Mouse (Mus musculus) megakaryocyte, embryonic 14.5 days (primary cell): ENCODE data around the gene Pacrg. TPM values are rescaled to one million over a fixed set of nuclear protein-coding genes. Genes with fewer than 3 reads are reported as not detected.

Experiments
- H3K27me3 ChIP-seq: replicated peaks from 2 replicates; pipeline ENCODE3; 2012; ENCODE audit warnings: inconsistent platforms
- H3K36me3 ChIP-seq: replicated peaks from 2 replicates; pipeline ENCODE3; 2012; ENCODE audit warnings: low read length, inconsistent platforms, mixed read lengths
- H3K4me1 ChIP-seq: 2 replicates; pipeline ENCODE4 v1.6.1; 2012; ENCODE audit warnings: inconsistent platforms
- H3K4me3 ChIP-seq: replicated peaks from 2 replicates; pipeline ENCODE3; 2012; ENCODE audit warnings: moderate library complexity, mild to moderate bottlenecking, inconsistent platforms
- H3K9me3 ChIP-seq: 2 replicates; pipeline ENCODE4 v1.6.1; 2012; ENCODE audit warnings: inconsistent platforms
- FLI1 ChIP-seq: IDR thresholded peaks from 2 replicates; pipeline ENCODE4 v1.6.1; 2012; ENCODE audit warnings: low read length, inconsistent platforms, mixed read lengths
- GATA1 ChIP-seq: IDR thresholded peaks from 3 replicates; pipeline ENCODE4 v1.6.1; 2012; ENCODE audit warnings: mixed read lengths, low read length, inconsistent platforms, borderline replicate concordance
- polyA plus RNA-seq: library from polyadenylated mRNA; stranded (reverse); fragments of >175 nt; gene quantifications from 2 replicates; pipeline ENCODE4 v1.2.3, GENCODE M21; 2012; ENCODE audit warnings: low replicate concordance; ENCODE audit not compliant: insufficient read depth

Gene Pacrg
- polyA plus RNA-seq, 1 experiment, result 0.10 TPM

DNA sequence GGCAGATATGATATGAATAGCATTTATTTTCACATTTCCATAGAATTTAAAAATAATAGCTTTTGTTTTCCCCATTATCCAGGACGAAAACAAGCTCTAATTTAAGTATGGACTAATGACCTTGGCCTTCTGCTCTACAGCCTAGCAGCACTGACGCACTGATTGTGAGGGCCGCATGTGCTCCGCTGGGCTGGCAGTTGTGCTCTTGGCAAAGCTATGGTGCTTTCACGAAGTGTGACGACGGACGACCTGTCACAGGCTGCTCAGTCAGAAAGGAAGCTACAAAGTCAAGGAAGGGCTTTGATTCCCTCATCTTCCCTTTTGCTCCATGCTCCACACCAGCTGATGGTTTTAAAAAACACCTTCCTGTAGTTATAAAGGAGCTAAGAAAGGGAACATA is 142.1 kb downstream of the Pacrg start:
- H3K27me3 ChIP-seq, result no peaks in the 10 kb centered on the region
- peaks cover 5% of the 10 kb centered on the region; the same call in 1 of the 2 replicates for H3K9me3 ChIP-seq
- H3K4me1 ChIP-seq, result no peaks in the 10 kb centered on the region
- TF ChIP-seq FLI1 (no peak), GATA1 (no peak)
- no peaks in the 10 kb centered on the region for H3K36me3 ChIP-seq
- H3K4me3 ChIP-seq, result no peak overlapping the region

DNA sequence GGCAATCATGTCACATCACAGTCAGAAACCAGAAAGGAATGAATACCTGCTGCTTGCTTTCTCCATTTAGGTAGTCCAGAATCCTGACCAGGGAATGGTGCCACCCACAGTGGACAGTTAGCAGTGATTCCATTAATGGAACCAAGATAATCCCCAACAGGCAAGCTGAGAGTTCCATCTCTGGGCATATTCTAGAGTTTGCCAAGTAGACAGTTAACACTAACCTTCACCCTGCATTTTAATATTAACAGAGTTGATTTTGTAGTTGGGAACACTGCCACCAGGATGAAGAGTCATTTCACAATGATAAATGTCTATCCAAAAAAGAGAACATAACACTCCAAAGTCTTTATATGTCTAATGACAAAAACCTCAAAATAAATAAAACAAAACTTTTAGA is 144.7 kb downstream of the Pacrg start:
- Histone ChIP-seq H3K4me3 (no peak overlapping the region), H3K4me1 (no peaks in the 10 kb centered on the region), H3K9me3 (peaks cover 5% of the 10 kb centered on the region; the same call in 1 of the 2 replicates), H3K36me3 (no peaks in the 10 kb centered on the region), H3K27me3 (no peaks in the 10 kb centered on the region)
- TF ChIP-seq FLI1, result no peak
- TF ChIP-seq GATA1, result no peak

DNA sequence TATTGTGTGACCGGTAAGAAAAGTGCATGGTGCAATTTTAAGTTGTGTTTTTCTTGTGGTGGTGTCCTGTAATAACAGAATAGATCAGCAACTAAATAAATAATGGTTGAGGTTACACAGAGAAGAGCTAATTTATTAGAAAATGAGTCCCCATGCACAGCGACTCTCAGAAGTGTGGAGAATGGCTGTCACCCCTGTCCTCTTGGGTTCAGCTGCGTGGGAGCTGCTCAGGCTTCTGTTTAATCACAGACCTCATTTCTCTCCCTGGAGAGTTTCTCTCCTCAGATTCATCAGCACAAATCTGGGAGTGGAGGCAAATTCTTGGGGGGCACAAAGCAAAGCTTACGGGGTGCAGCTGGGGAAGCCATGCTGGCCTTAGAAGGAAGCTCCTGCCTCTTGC is 163.0 kb downstream of the Pacrg start:
- TF ChIP-seq GATA1, result no peak
- no peak for TF ChIP-seq FLI1

DNA sequence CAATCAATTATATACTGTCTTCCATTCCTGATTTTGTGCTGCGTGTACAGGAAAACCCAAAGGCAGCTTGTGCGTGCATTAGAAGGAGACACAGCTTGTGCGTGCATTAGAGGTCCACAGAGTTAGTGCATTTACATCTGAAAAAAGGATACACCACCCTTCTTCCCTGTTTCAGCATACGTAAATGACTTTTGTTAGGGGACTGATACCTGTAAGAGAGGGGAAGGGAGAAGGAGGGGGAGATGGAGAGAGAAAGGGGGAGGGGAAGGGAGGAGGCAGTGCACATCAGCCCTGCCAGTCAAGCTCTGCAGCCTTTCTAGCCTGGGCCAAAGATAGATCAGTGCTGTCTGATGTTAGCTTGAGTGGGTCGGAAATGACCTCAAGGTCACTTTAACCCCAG is 164.6 kb downstream of the Pacrg start:
- Histone ChIP-seq H3K9me3 (no peaks in the 10 kb centered on the region), H3K4me1 (no peaks in the 10 kb centered on the region), H3K4me3 (no peak overlapping the region), H3K27me3 (no peaks in the 10 kb centered on the region), H3K36me3 (no peaks in the 10 kb centered on the region)
- no peak for TF ChIP-seq GATA1

More for the DNA sequence above, 163.0 kb downstream of the Pacrg start:
- Histone ChIP-seq H3K36me3 (no peaks in the 10 kb centered on the region), H3K4me3 (no peak overlapping the region), H3K4me1 (no peaks in the 10 kb centered on the region), H3K27me3 (no peaks in the 10 kb centered on the region), H3K9me3 (no peaks in the 10 kb centered on the region)

DNA sequence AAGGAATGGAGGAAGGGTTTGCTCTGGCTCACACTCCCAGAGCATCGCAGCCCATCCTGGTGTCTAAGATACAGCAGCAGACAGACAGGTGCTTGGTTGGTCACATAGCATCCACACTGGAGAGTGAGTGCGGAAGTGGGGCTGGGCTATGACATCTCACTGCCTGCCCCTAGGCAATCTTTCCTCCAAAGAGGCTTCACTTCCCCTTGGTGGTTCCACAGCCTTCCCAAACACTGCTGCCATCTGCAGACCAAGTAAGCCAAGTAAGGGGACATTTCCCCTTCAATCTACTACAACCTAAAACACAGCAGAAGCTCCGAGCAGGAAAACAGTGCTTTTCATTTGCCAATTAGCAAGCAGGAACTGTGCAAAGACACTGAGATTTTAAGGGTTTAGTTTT is 165.1 kb downstream of the Pacrg start:
- no peaks in the 10 kb centered on the region for H3K9me3 ChIP-seq
- no peaks in the 10 kb centered on the region for H3K27me3 ChIP-seq
- no peaks in the 10 kb centered on the region for H3K36me3 ChIP-seq
- TF ChIP-seq FLI1 (no peak), GATA1 (no peak)
- peak overlapping the region; percentile 18 for H3K4me3 ChIP-seq
- H3K4me1 ChIP-seq, result no peaks in the 10 kb centered on the region

DNA sequence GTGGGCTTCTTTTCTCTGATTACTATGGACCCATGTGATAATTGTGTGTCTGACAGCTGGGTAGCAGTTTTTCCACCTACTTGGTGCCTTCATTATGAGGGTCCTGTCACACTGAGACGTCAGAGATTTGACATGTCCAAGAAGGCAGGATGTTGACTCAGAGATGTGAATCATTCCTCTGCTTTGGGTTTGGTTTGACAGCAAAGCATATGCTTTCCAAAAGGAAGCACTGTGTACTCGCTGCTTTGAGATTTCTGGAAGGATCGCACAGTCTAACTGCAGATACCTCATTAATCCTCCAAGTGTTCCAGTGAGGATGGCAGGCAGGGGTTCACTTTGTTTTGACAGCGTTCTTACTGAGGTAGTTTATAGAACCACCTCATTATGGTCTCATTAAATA is 178.8 kb downstream of the Pacrg start:
- no peak overlapping the region for H3K4me3 ChIP-seq
- no peaks in the 10 kb centered on the region for H3K27me3 ChIP-seq
- H3K36me3 ChIP-seq, result no peaks in the 10 kb centered on the region
- H3K9me3 ChIP-seq, result peaks cover 34% of the 10 kb centered on the region; the same call in 1 of the 2 replicates
- TF ChIP-seq FLI1 (no peak), GATA1 (no peak)
- no peaks in the 10 kb centered on the region for H3K4me1 ChIP-seq

DNA sequence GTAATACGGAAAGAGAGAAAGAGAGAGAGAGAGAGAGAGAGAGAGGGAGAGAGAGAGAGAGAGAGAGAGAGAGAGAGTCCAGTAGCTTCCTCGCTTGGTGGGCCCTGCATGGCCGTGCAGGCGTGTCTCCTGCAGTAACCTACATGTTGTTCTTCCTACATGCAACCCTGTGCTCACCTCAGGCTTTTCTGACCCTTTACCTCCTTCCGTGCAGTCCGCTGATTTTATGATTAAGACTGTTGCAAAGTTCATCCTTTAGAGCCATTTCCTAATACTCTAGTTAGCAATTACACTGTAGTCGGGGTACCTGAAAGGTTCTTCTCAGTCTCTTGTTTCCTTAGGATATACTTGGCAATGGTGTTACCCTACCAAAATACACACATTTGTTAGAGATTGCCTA is 196.5 kb downstream of the Pacrg start:
- Histone ChIP-seq H3K36me3 (no peaks in the 10 kb centered on the region), H3K9me3 (peaks cover 3% of the 10 kb centered on the region; the same call in 1 of the 2 replicates), H3K4me3 (no peak overlapping the region), H3K4me1 (no peaks in the 10 kb centered on the region), H3K27me3 (peaks cover 3% of the 10 kb centered on the region)
- TF ChIP-seq GATA1, result no peak
- TF ChIP-seq FLI1, result no peak

DNA sequence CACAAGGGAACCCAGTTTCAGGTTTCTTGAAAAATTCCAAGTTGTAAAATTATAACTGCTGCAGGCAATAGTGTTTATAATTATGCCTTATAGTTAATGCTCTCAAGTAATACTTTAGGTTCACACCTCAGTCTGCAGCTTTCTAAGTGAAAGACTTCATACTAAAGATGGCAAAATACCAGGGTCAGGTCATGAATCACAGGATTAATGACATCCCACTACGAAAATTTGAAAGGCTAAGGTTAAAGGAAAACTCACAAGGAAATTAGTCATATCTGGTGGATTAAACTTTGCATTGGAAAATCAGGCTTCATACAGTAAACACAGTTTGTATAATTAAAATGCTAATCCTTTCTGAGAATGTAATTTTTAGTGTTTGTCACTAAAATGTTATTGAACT is 200.3 kb downstream of the Pacrg start:
- H3K27me3 ChIP-seq, result peaks cover 3% of the 10 kb centered on the region
- no peak overlapping the region for H3K4me3 ChIP-seq
- H3K36me3 ChIP-seq, result no peaks in the 10 kb centered on the region
- peaks cover 4% of the 10 kb centered on the region; the same call in 1 of the 2 replicates for H3K9me3 ChIP-seq
- no peaks in the 10 kb centered on the region for H3K4me1 ChIP-seq
- no peak for TF ChIP-seq GATA1
- TF ChIP-seq FLI1, result no peak

DNA sequence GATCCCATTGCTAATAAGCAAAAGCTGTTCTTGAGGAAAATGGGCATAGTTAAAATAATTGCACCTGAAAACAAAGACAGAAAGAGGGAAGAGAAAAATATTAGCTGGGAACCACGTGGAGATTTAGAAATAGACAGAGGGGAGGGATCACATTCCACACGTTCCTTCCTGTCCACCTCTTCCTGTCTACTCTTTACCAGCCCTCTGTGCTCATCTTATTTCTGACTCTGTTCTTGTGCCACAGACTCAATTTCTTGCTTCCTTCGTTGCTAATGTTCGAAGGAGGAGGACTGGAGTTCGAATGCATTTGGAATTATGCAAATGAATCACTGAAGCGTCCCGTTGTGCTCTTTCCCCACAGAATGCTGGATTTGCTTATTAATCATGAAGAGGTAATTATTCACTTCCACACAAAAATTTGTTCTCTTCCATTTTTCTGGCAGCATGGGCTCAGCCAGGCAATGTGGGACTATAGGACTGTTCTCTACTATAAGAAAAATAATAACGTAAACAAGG is 204.1 kb downstream of the Pacrg start:
- no peak overlapping the region for H3K4me3 ChIP-seq
- H3K36me3 ChIP-seq, result no peaks in the 10 kb centered on the region
- no peaks in the 10 kb centered on the region for H3K4me1 ChIP-seq
- H3K27me3 ChIP-seq, result peaks cover 3% of the 10 kb centered on the region
- TF ChIP-seq GATA1, result no peak
- TF ChIP-seq FLI1, result no peak
- H3K9me3 ChIP-seq, result peaks cover 4% of the 10 kb centered on the region; the same call in 1 of the 2 replicates

DNA sequence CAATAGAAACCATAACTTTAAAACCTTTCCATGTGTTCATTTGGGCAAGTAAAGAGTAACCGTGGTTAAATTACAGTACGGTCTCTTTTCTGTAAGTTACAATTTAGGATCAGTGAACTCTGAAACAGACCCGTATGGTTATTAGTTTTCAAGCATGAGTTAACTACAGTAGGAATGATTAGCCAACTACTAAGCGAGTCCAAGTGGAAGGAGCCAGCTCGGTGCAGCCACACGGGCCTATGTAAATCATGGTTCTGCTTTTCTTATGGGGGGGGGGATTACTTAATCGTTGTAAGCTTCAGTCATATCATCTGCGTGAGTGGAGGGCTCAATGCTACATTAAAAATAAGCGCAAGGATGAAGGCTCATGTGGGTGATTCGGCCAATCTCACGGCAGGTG is 204.6 kb downstream of the Pacrg start:
- H3K9me3 ChIP-seq, result peaks cover 4% of the 10 kb centered on the region; the same call in 1 of the 2 replicates
- no peaks in the 10 kb centered on the region for H3K4me1 ChIP-seq
- no peak for TF ChIP-seq FLI1
- TF ChIP-seq GATA1, result no peak
- H3K27me3 ChIP-seq, result peaks cover 3% of the 10 kb centered on the region
- no peaks in the 10 kb centered on the region for H3K36me3 ChIP-seq
- no peak overlapping the region for H3K4me3 ChIP-seq

DNA sequence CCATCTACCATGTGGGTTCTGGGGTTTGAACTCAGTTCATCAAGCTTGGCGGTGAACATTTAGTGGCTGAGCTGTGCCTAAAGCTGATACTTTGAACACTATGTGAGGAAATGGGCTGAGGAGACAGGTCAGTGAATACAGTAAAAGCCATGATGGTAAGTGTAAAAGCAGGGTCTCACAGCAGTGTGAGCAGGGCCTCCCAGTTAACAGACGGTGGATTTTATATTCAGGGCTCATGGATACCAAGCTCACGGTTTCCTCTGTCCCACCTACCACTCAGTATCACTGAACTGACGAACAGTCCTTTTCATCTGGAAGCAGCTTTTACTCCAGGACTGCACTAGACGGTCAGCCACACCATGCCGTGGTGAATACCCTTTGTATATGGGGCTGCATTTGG is 205.1 kb downstream of the Pacrg start:
- H3K4me3 ChIP-seq, result no peak overlapping the region
- H3K9me3 ChIP-seq, result peaks cover 4% of the 10 kb centered on the region; the same call in 1 of the 2 replicates
- H3K27me3 ChIP-seq, result no peaks in the 10 kb centered on the region
- H3K4me1 ChIP-seq, result no peaks in the 10 kb centered on the region
- no peak for TF ChIP-seq FLI1
- no peak for TF ChIP-seq GATA1
- no peaks in the 10 kb centered on the region for H3K36me3 ChIP-seq
